Mouse (Mus musculus): Measurements from ENCODE around the gene Tsks. TPM values are rescaled to one million over a fixed set of nuclear protein-coding genes. Genes with fewer than 3 reads are reported as not detected.

Tsks gene
- polyA plus RNA-seq, 2 experiments: 0.05 to 0.07 TPM

DNA sequence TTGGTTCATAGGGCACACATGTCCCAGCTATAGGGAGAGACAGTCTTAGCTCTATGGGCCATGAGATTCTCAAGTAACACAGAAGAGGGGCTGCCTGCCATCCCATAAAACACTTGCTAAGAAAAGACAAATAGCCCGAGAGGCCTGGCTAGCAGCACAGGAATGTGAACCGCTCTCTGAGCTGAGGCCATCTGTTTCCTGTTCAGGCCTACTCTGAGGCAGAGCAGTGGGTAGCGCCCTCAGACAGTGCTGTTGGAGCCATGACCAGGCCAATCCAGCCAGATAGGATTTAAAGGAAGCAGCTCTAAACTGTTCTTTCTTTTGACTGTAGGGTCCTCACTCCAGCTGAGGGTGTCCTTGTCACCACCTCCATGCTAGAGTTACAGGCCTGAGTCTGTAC is 61.5 kb downstream of the Tsks start:
- Histone ChIP-seq H3K4me3 (ENCODE audit: insufficient read depth in 1 of 2, low read depth in 2 of 2, low read length in 2 of 2) (no peak overlapping the region), H3K4me2 (ENCODE audit: low read depth) (no peak overlapping the region), H3K9ac (replicated peaks) (no peak overlapping the region), H3K27me3 (ENCODE audit: control insufficient read depth, insufficient read depth, low read length) (no peaks in the 10 kb centered on the region), H3K27ac (no peak overlapping the region), H3K9me3 (ENCODE audit: control insufficient read depth, low read length) (no peaks in the 10 kb centered on the region), H3K36me3 (replicated peaks; ENCODE audit: control insufficient read depth, insufficient read depth, low read depth) (peaks cover 83% of the 10 kb centered on the region), H3K4me1 (replicated peaks; ENCODE audit: control insufficient read depth in 2 of 2, insufficient read depth in 2 of 2, low read length in 1 of 2) (no peaks in the 10 kb centered on the region)
- no peak for DNase-seq (ENCODE audit: low read depth in 3 of 3, low spot score in 3 of 3)
- ATAC-seq (ENCODE audit: insufficient read depth): no peak
- no peak for TF ChIP-seq CTCF (IDR thresholded peaks at IDR 0.05; ENCODE audit: low read depth)
- no peak for TF ChIP-seq EP300 (IDR thresholded peaks at IDR 0.05; ENCODE audit: low read depth)
- WGBS (ENCODE audit: insufficient replicate concordance): 62% methylated on average over 3 of the region's 3 CpGs

DNA sequence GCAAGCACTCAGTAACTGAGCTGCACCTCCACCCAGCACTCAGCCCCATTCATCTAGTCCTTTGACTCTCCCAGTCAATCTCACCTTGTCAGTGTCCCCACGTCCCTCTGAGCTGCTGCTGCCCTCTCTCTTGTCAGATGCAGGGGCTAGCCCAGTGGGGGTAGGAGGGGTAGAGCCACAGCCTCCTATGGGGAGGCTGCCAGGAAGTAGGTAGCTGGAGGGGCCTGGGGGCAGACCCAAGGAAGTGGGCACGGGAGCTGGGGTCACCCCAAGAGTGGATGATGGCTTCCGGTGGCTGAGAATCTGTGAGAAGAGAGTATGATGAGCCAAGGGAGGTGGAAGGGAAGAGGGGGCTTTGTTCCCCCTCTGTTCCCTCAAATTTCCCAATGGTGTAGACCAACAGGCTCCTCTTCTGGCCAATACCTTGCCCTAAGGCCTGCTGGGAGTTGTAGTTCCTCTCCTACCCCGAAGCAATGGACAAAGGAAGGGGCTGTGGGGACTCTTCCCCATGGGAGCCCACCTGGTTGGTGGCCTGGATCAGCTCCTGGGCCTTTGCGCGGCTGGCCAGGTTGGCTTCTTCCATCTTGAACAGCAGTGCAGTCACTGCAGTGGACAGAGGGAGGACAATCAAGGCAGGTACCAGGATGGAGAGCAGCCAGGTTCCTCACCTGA is 62.5 kb downstream of the Tsks start:
- TF ChIP-seq CTCF (IDR thresholded peaks at IDR 0.05; ENCODE audit: low read depth): no peak
- no peak for TF ChIP-seq EP300 (IDR thresholded peaks at IDR 0.05; ENCODE audit: low read depth)
- no peaks in the 10 kb centered on the region for H3K4me1 ChIP-seq (replicated peaks; ENCODE audit: control insufficient read depth in 2 of 2, insufficient read depth in 2 of 2, low read length in 1 of 2)
- H3K27ac ChIP-seq: no peak overlapping the region
- no peak overlapping the region for H3K4me3 ChIP-seq (ENCODE audit: insufficient read depth in 1 of 2, low read depth in 2 of 2, low read length in 2 of 2)
- H3K36me3 ChIP-seq (replicated peaks; ENCODE audit: control insufficient read depth, insufficient read depth, low read depth): peaks cover 85% of the 10 kb centered on the region
- H3K27me3 ChIP-seq (ENCODE audit: control insufficient read depth, insufficient read depth, low read length): no peaks in the 10 kb centered on the region
- no peak for ATAC-seq (ENCODE audit: insufficient read depth)
- DNase-seq (ENCODE audit: low read depth in 3 of 3, low spot score in 3 of 3): no peak
- H3K4me2 ChIP-seq (ENCODE audit: low read depth): no peak overlapping the region
- no peaks in the 10 kb centered on the region for H3K9me3 ChIP-seq (ENCODE audit: control insufficient read depth, low read length)
- H3K9ac ChIP-seq (replicated peaks): no peak overlapping the region
- WGBS (ENCODE audit: insufficient replicate concordance): 82% methylated on average over 6 of the region's 6 CpGs

GRCm38 (mm10) chr7:45006503-45006902 is 63.5 kb downstream of the Tsks start:
- no peak overlapping the region for H3K4me2 ChIP-seq (ENCODE audit: low read depth)
- no peak for ATAC-seq (ENCODE audit: insufficient read depth)
- no peaks in the 10 kb centered on the region for H3K9me3 ChIP-seq (ENCODE audit: control insufficient read depth, low read length)
- no peak overlapping the region for H3K9ac ChIP-seq (replicated peaks)
- H3K4me1 ChIP-seq (replicated peaks; ENCODE audit: control insufficient read depth in 2 of 2, insufficient read depth in 2 of 2, low read length in 1 of 2): no peaks in the 10 kb centered on the region
- H3K36me3 ChIP-seq (replicated peaks; ENCODE audit: control insufficient read depth, insufficient read depth, low read depth): peaks cover 81% of the 10 kb centered on the region
- H3K4me3 ChIP-seq (ENCODE audit: insufficient read depth in 1 of 2, low read depth in 2 of 2, low read length in 2 of 2): no peak overlapping the region
- H3K27ac ChIP-seq: no peak overlapping the region
- no peaks in the 10 kb centered on the region for H3K27me3 ChIP-seq (ENCODE audit: control insufficient read depth, insufficient read depth, low read length)
- DNase-seq (ENCODE audit: low read depth in 3 of 3, low spot score in 3 of 3): no peak
- no peak for TF ChIP-seq CTCF (IDR thresholded peaks at IDR 0.05; ENCODE audit: low read depth)
- WGBS (ENCODE audit: insufficient replicate concordance): 88% methylated on average over 12 of the region's 12 CpGs

- H3K27ac ChIP-seq: no peak overlapping the region
- H3K9ac ChIP-seq (replicated peaks): no peak overlapping the region
- peaks cover 83% of the 10 kb centered on the region for H3K36me3 ChIP-seq (replicated peaks; ENCODE audit: control insufficient read depth, insufficient read depth, low read depth)
- H3K27me3 ChIP-seq (ENCODE audit: control insufficient read depth, insufficient read depth, low read length): no peaks in the 10 kb centered on the region
- DNase-seq (ENCODE audit: low read depth in 3 of 3, low spot score in 3 of 3) (no peak), ATAC-seq (ENCODE audit: insufficient read depth) (no peak)
- H3K4me1 ChIP-seq (replicated peaks; ENCODE audit: control insufficient read depth in 2 of 2, insufficient read depth in 2 of 2, low read length in 1 of 2): no peaks in the 10 kb centered on the region
- 92% methylated on average over 29 of the region's 29 CpGs for WGBS (ENCODE audit: insufficient replicate concordance)
- TF ChIP-seq CTCF (IDR thresholded peaks at IDR 0.05; ENCODE audit: low read depth) (no peak), EP300 (IDR thresholded peaks at IDR 0.05; ENCODE audit: low read depth) (no peak)
- no peak overlapping the region for H3K4me3 ChIP-seq (ENCODE audit: insufficient read depth in 1 of 2, low read depth in 2 of 2, low read length in 2 of 2)
- no peak overlapping the region for H3K4me2 ChIP-seq (ENCODE audit: low read depth)
- H3K9me3 ChIP-seq (ENCODE audit: control insufficient read depth, low read length): no peaks in the 10 kb centered on the region
These were observed 64.1 kb downstream of the Tsks start for GRCm38 (mm10) chr7:45007141-45007540.

Other genes starting within 250 kb of the Tsks start
Only the 30 nearest of the 33 such genes appear.
- gene Vrk3, start 194.8 kb upstream of the Tsks start, polyA plus RNA-seq (2012; rRNA removed): 22.2 and 23.7 TPM in 2 replicates
- gene Vrk3, start 194.8 kb upstream of the Tsks start, polyA plus RNA-seq (2014; fragmentation: Nextera tagmentation; extraction: Ambion mirVana): 20.4 and 22.2 TPM in 2 replicates
- gene Zfp473, start 192.2 kb upstream of the Tsks start, polyA plus RNA-seq (2012; rRNA removed): 0.79 and 0.96 TPM in 2 replicates
- gene Zfp473, start 192.2 kb upstream of the Tsks start, polyA plus RNA-seq (2014; fragmentation: Nextera tagmentation; extraction: Ambion mirVana): 0.81 and 1.1 TPM in 2 replicates
- 44.8 and 50.2 TPM in 2 replicates for gene Nup62, start 127.1 kb upstream of the Tsks start, polyA plus RNA-seq (2012; rRNA removed)
- gene Nup62, start 127.1 kb upstream of the Tsks start, polyA plus RNA-seq (2014; fragmentation: Nextera tagmentation; extraction: Ambion mirVana): 31.5 and 32.8 TPM in 2 replicates
- gene Il4i1, start 126.8 kb upstream of the Tsks start, polyA plus RNA-seq (2012; rRNA removed): 0.36 and 0.40 TPM in 2 replicates
- gene Il4i1, start 126.8 kb upstream of the Tsks start, polyA plus RNA-seq (2014; fragmentation: Nextera tagmentation; extraction: Ambion mirVana): 0.22 and 0.52 TPM in 2 replicates
- gene Atf5, start 126.5 kb upstream of the Tsks start, polyA plus RNA-seq (2012; rRNA removed): 33.8 and 36.4 TPM in 2 replicates
- gene Atf5, start 126.5 kb upstream of the Tsks start, polyA plus RNA-seq (2014; fragmentation: Nextera tagmentation; extraction: Ambion mirVana): 2.5 TPM in 2 replicates
- gene Akt1s1, start 94.2 kb upstream of the Tsks start, polyA plus RNA-seq (2012; rRNA removed): 25.8 and 36.4 TPM in 2 replicates
- gene Akt1s1, start 94.2 kb upstream of the Tsks start, polyA plus RNA-seq (2014; fragmentation: Nextera tagmentation; extraction: Ambion mirVana): 10.0 and 10.6 TPM in 2 replicates
- 12.9 and 16.2 TPM in 2 replicates for gene Tbc1d17, start 94.1 kb upstream of the Tsks start, polyA plus RNA-seq (2012; rRNA removed)
- 18.3 and 20.2 TPM in 2 replicates for gene Tbc1d17, start 94.1 kb upstream of the Tsks start, polyA plus RNA-seq (2014; fragmentation: Nextera tagmentation; extraction: Ambion mirVana)
- 12.7 and 14.3 TPM in 2 replicates for gene Pnkp, start 86.1 kb upstream of the Tsks start, polyA plus RNA-seq (2012; rRNA removed)
- 15.6 and 17.0 TPM in 2 replicates for gene Pnkp, start 86.1 kb upstream of the Tsks start, polyA plus RNA-seq (2014; fragmentation: Nextera tagmentation; extraction: Ambion mirVana)
- 47.3 and 54.1 TPM in 2 replicates for gene Ptov1, start 73.4 kb upstream of the Tsks start, polyA plus RNA-seq (2012; rRNA removed)
- gene Ptov1, start 73.4 kb upstream of the Tsks start, polyA plus RNA-seq (2014; fragmentation: Nextera tagmentation; extraction: Ambion mirVana): 35.0 and 42.1 TPM in 2 replicates
- gene Med25, start 50.5 kb upstream of the Tsks start, polyA plus RNA-seq (2012; rRNA removed): 29.3 and 35.1 TPM in 2 replicates
- 24.2 and 27.1 TPM in 2 replicates for gene Med25, start 50.5 kb upstream of the Tsks start, polyA plus RNA-seq (2014; fragmentation: Nextera tagmentation; extraction: Ambion mirVana)
- 5.9 and 6.5 TPM in 2 replicates for gene Fuz, start 47.1 kb upstream of the Tsks start, polyA plus RNA-seq (2012; rRNA removed)
- 5.0 and 5.5 TPM in 2 replicates for gene Fuz, start 47.1 kb upstream of the Tsks start, polyA plus RNA-seq (2014; fragmentation: Nextera tagmentation; extraction: Ambion mirVana)
- gene Ap2a1, start 13.7 kb upstream of the Tsks start, polyA plus RNA-seq (2012; rRNA removed): 62.2 and 67.6 TPM in 2 replicates
- gene Ap2a1, start 13.7 kb upstream of the Tsks start, polyA plus RNA-seq (2014; fragmentation: Nextera tagmentation; extraction: Ambion mirVana): 69.6 and 74.2 TPM in 2 replicates
- 2.5 and 3.0 TPM in 2 replicates for gene Cpt1c, start 31.6 kb downstream of the Tsks start, polyA plus RNA-seq (2012; rRNA removed)
- gene Cpt1c, start 31.6 kb downstream of the Tsks start, polyA plus RNA-seq (2014; fragmentation: Nextera tagmentation; extraction: Ambion mirVana): 0.80 and 1.3 TPM in 2 replicates
- 168 and 174 TPM in 2 replicates for gene Prmt1, start 43.4 kb downstream of the Tsks start, polyA plus RNA-seq (2012; rRNA removed)
- 50.4 and 51.2 TPM in 2 replicates for gene Prmt1, start 43.4 kb downstream of the Tsks start, polyA plus RNA-seq (2014; fragmentation: Nextera tagmentation; extraction: Ambion mirVana)
- 40.3 and 41.0 TPM in 2 replicates for gene Irf3, start 54.4 kb downstream of the Tsks start, polyA plus RNA-seq (2012; rRNA removed)
- 28.0 and 32.1 TPM in 2 replicates for gene Irf3, start 54.4 kb downstream of the Tsks start, polyA plus RNA-seq (2014; fragmentation: Nextera tagmentation; extraction: Ambion mirVana)
- gene Bcl2l12, start 55.5 kb downstream of the Tsks start, polyA plus RNA-seq (2012; rRNA removed): 11.4 and 14.4 TPM in 2 replicates
- 11.7 and 11.9 TPM in 2 replicates for gene Bcl2l12, start 55.5 kb downstream of the Tsks start, polyA plus RNA-seq (2014; fragmentation: Nextera tagmentation; extraction: Ambion mirVana)
- 16.2 and 16.9 TPM in 2 replicates for gene Scaf1, start 73.2 kb downstream of the Tsks start, polyA plus RNA-seq (2012; rRNA removed)
- 11.0 and 14.5 TPM in 2 replicates for gene Scaf1, start 73.2 kb downstream of the Tsks start, polyA plus RNA-seq (2014; fragmentation: Nextera tagmentation; extraction: Ambion mirVana)
- 16.3 and 19.7 TPM in 2 replicates for gene Rras, start 74.8 kb downstream of the Tsks start, polyA plus RNA-seq (2012; rRNA removed)
- gene Rras, start 74.8 kb downstream of the Tsks start, polyA plus RNA-seq (2014; fragmentation: Nextera tagmentation; extraction: Ambion mirVana): 15.4 and 20.6 TPM in 2 replicates
- 1.8 and 2.6 TPM in 2 replicates for gene Prr12, start 109.7 kb downstream of the Tsks start, polyA plus RNA-seq (2012; rRNA removed)
- gene Prr12, start 109.7 kb downstream of the Tsks start, polyA plus RNA-seq (2014; fragmentation: Nextera tagmentation; extraction: Ambion mirVana): 1.9 and 2.2 TPM in 2 replicates
- 24.5 and 26.4 TPM in 2 replicates for gene Nosip, start 119.2 kb downstream of the Tsks start, polyA plus RNA-seq (2012; rRNA removed)
- gene Nosip, start 119.2 kb downstream of the Tsks start, polyA plus RNA-seq (2014; fragmentation: Nextera tagmentation; extraction: Ambion mirVana): 23.1 and 27.4 TPM in 2 replicates
- 8.5 and 10.1 TPM in 2 replicates for gene Prrg2, start 119.5 kb downstream of the Tsks start, polyA plus RNA-seq (2012; rRNA removed)
- 6.2 and 7.3 TPM in 2 replicates for gene Prrg2, start 119.5 kb downstream of the Tsks start, polyA plus RNA-seq (2014; fragmentation: Nextera tagmentation; extraction: Ambion mirVana)
- 20.1 and 20.6 TPM in 2 replicates for gene Rcn3, start 149.0 kb downstream of the Tsks start, polyA plus RNA-seq (2012; rRNA removed)
- gene Rcn3, start 149.0 kb downstream of the Tsks start, polyA plus RNA-seq (2014; fragmentation: Nextera tagmentation; extraction: Ambion mirVana): 19.2 and 21.5 TPM in 2 replicates
- gene Fcgrt, start 160.6 kb downstream of the Tsks start, polyA plus RNA-seq (2012; rRNA removed): 14.9 and 16.3 TPM in 2 replicates
- gene Fcgrt, start 160.6 kb downstream of the Tsks start, polyA plus RNA-seq (2014; fragmentation: Nextera tagmentation; extraction: Ambion mirVana): 35.5 and 35.6 TPM in 2 replicates
- 309 and 366 TPM in 2 replicates for gene Rps11, start 181.2 kb downstream of the Tsks start, polyA plus RNA-seq (2012; rRNA removed)
- gene Rps11, start 181.2 kb downstream of the Tsks start, polyA plus RNA-seq (2014; fragmentation: Nextera tagmentation; extraction: Ambion mirVana): 989 and 1,016 TPM in 2 replicates
- gene Rpl13a, start 185.6 kb downstream of the Tsks start, polyA plus RNA-seq (2012; rRNA removed): 534 and 909 TPM in 2 replicates
- gene Rpl13a, start 185.6 kb downstream of the Tsks start, polyA plus RNA-seq (2014; fragmentation: Nextera tagmentation; extraction: Ambion mirVana): 992 and 1,027 TPM in 2 replicates
- 0.03 TPM in 1 of 2 replicates, not detected in the other for gene Gm45713, start 193.0 kb downstream of the Tsks start, polyA plus RNA-seq (2012; rRNA removed)
- 0.15 and 0.63 TPM in 2 replicates for gene Gm45713, start 193.0 kb downstream of the Tsks start, polyA plus RNA-seq (2014; fragmentation: Nextera tagmentation; extraction: Ambion mirVana)
- 12.1 and 13.4 TPM in 2 replicates for gene Flt3l, start 193.2 kb downstream of the Tsks start, polyA plus RNA-seq (2012; rRNA removed)
- gene Flt3l, start 193.2 kb downstream of the Tsks start, polyA plus RNA-seq (2014; fragmentation: Nextera tagmentation; extraction: Ambion mirVana): 3.9 and 5.5 TPM in 2 replicates
- gene Pih1d1, start 211.1 kb downstream of the Tsks start, polyA plus RNA-seq (2012; rRNA removed): 38.3 and 43.3 TPM in 2 replicates
- gene Pih1d1, start 211.1 kb downstream of the Tsks start, polyA plus RNA-seq (2014; fragmentation: Nextera tagmentation; extraction: Ambion mirVana): 44.3 and 45.8 TPM in 2 replicates
- 17.9 and 19.8 TPM in 2 replicates for gene Aldh16a1, start 211.4 kb downstream of the Tsks start, polyA plus RNA-seq (2012; rRNA removed)
- gene Aldh16a1, start 211.4 kb downstream of the Tsks start, polyA plus RNA-seq (2014; fragmentation: Nextera tagmentation; extraction: Ambion mirVana): 20.9 and 23.1 TPM in 2 replicates
- gene Slc17a7, start 220.7 kb downstream of the Tsks start, polyA plus RNA-seq (2012; rRNA removed): 0.01 TPM in 2 replicates
- not detected in 2 replicates for gene Slc17a7, start 220.7 kb downstream of the Tsks start, polyA plus RNA-seq (2014; fragmentation: Nextera tagmentation; extraction: Ambion mirVana)

Data from liver, embryonic 14.5 days (tissue).